Mouse (Mus musculus) cerebellum, adult 2 months (tissue): ENCODE data around the gene Ak8.

Experiments
- CTCF ChIP-seq: fragments of 200-500 bp; IDR thresholded peaks from 2 replicates; pipeline ENCODE4 v1.5.1; 2011; ENCODE audit warnings: low read depth, mild to moderate bottlenecking, control low read depth, low read length, moderate library complexity, borderline replicate concordance; ENCODE audit not compliant: insufficient read depth
- POLR2A ChIP-seq: fragments of 200-500 bp; IDR thresholded peaks from 2 replicates; pipeline ENCODE4 v1.6.1; 2011; ENCODE audit warnings: low read length, control low read depth, borderline replicate concordance; ENCODE audit not compliant: insufficient read depth

- no peak for TF ChIP-seq POLR2A
- TF ChIP-seq CTCF: no peak
Observed at GRCm38 (mm10) chr2:28650526-28650925, 49.4 kb upstream of the Ak8 start.
